Mouse (Mus musculus): Measurements from ENCODE around the gene Pms1.

GRCm38 (mm10) chr1:53201630-53202199, 95.1 kb downstream of the Pms1 start:
- no peak for TF ChIP-seq CTCF (IDR thresholded peaks at IDR 0.05; ENCODE audit: low read depth, low read length)
- TF ChIP-seq POLR2A (IDR thresholded peaks at IDR 0.05; ENCODE audit: extremely low read depth, insufficient read depth, low read length): no peak
